Mouse (Mus musculus) hindbrain, postnatal 0 days (tissue): ENCODE results near the gene Pak6. TPM values are rescaled to one million over a fixed set of nuclear protein-coding genes. Genes with fewer than 3 reads are reported as not detected.

Experiments
- ATAC-seq: fragments of 200-750 bp; cut with Nextera tagmentation; 2 replicates; pipeline ENCODE4 v1.8.0; 2017; ENCODE audit warnings: mild to moderate bottlenecking, moderate TSS enrichment, moderate library complexity
- DNase-seq: peaks from one replicate; pipeline ENCODE4 v3.0.0-alpha.2; 2015; ENCODE audit warnings: low spot score
- H3K27ac ChIP-seq: fragments of 300-500 bp; sonication (generic); 2 replicates; pipeline ENCODE4 v1.5.1; 2014; ENCODE audit warnings: mild to moderate bottlenecking
- H3K27me3 ChIP-seq: fragments of 300-500 bp; sonication (generic); 2 replicates; pipeline ENCODE4 v1.6.1; 2014; ENCODE audit warnings: low read length, mixed read lengths; ENCODE audit not compliant: insufficient read depth
- H3K36me3 ChIP-seq: fragments of 300-500 bp; sonication (generic); 2 replicates; pipeline ENCODE4 v1.6.1; 2014; ENCODE audit warnings: low read length, mixed read lengths; ENCODE audit not compliant: insufficient read depth
- H3K4me1 ChIP-seq: fragments of 300-500 bp; sonication (generic); 2 replicates; pipeline ENCODE4 v1.6.1; 2014; ENCODE audit warnings: antibody characterized with exemption, low read length, mixed read lengths; ENCODE audit not compliant: insufficient read depth
- H3K4me2 ChIP-seq: fragments of 300-500 bp; sonication (generic); 2 replicates; pipeline ENCODE4 v1.6.1; 2014; ENCODE audit warnings: low read depth, mild to moderate bottlenecking, low read length, moderate library complexity, mixed read lengths
- H3K4me3 ChIP-seq: fragments of 300-500 bp; sonication (generic); 2 replicates; pipeline ENCODE4 v1.5.1; 2014; ENCODE audit warnings: low read length
- H3K9ac ChIP-seq: fragments of 300-500 bp; sonication (generic); replicated peaks from 2 replicates; pipeline ENCODE4 v1.6.1; 2014; ENCODE audit warnings: mild to moderate bottlenecking, low read length, moderate library complexity, mixed read lengths
- H3K9me3 ChIP-seq: fragments of 300-500 bp; sonication (generic); 2 replicates; pipeline ENCODE4 v1.6.1; 2016; ENCODE audit warnings: low read length, mixed read lengths
- CTCF ChIP-seq: IDR thresholded peaks from 2 replicates; pipeline ENCODE4 v1.5.1; 2016; ENCODE audit warnings: antibody characterized with exemption, control low read depth, low read depth
- WGBS: fragments of 180-500 bp; shearing (Covaris S2); extraction: QIAGEN DNeasy Blood & Tissue Kit; methylation state at CpG from one replicate; pipeline ENCODE4 v1.1.7; 2014; 5-methylcytosine and 5-hydroxymethylcytosine counted together
- polyA plus RNA-seq: library from polyadenylated mRNA; unstranded; fragments of >200 nt; fragmentation: Nextera tagmentation; extraction: Ambion mirVana; gene quantifications from 2 replicates; pipeline ENCODE4 v1.2.1, GENCODE M21; 2015
- total RNA-seq: library from RNA; depleted of rRNA; stranded (reverse); fragments of >200 nt; gene quantifications from 2 replicates; pipeline ENCODE4 v1.2.3, GENCODE M21; 2014

Pak6 gene
- total and polyA plus RNA-seq, 2 experiments from 2014 or later: 40.8 to 74.6 TPM

DNA sequence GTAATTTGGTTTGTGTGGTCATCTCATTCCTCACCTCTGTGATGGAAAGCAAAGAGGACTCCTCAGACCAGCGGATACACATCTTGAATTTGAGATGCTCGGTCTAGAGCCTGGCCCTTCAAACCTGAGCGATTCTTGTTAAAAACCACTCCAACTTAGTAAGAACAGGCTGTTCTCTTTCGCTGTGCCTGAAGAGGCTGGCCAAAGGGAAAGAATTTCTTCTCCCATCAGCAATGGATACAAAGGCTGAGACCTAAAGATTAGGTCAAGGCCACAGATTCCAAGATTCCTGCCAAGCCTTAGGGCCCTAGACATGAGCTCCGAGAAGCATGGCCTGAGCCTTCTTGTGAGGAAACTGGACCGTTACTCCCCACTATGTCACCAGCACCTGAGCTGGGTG lies 17.8 kb downstream of the Pak6 start:
- no peaks in the 10 kb centered on the region; the same call in 1 of the 2 replicates for H3K36me3 ChIP-seq
- 92% methylated on average over 6 of the region's 6 CpGs for WGBS
- no peak overlapping the region for H3K9ac ChIP-seq
- no peak for DNase-seq
- TF ChIP-seq CTCF: no peak
- H3K4me2 ChIP-seq: no peak overlapping the region
- no peaks in the 10 kb centered on the region for H3K9me3 ChIP-seq
- H3K27me3 ChIP-seq: no peaks in the 10 kb centered on the region; the same call in 1 of the 2 replicates
- no peak overlapping the region for H3K4me3 ChIP-seq
- no peak for ATAC-seq
- H3K4me1 ChIP-seq: 0 out of 2 replicates have a peak, but pooled peaks cover 6% of the 10 kb centered on the region
- no peak overlapping the region for H3K27ac ChIP-seq

GRCm38 (mm10) chr2:118682544-118683260 lies 19.6 kb downstream of the Pak6 start:
- no peaks in the 10 kb centered on the region for H3K9me3 ChIP-seq
- H3K36me3 ChIP-seq: no peaks in the 10 kb centered on the region; the same call in 1 of the 2 replicates
- no peaks in the 10 kb centered on the region; the same call in 1 of the 2 replicates for H3K27me3 ChIP-seq
- H3K27ac ChIP-seq: no peak overlapping the region
- peak; percentile 33 for DNase-seq
- H3K4me3 ChIP-seq: no peak overlapping the region
- 37% methylated on average over 8 of the region's 8 CpGs for WGBS
- H3K4me1 ChIP-seq: no peaks in the 10 kb centered on the region
- no peak overlapping the region for H3K9ac ChIP-seq
- H3K4me2 ChIP-seq: no peak overlapping the region
- ATAC-seq: peak; percentile 32; the same call in 1 of the 2 replicates
- no peak for TF ChIP-seq CTCF

DNA sequence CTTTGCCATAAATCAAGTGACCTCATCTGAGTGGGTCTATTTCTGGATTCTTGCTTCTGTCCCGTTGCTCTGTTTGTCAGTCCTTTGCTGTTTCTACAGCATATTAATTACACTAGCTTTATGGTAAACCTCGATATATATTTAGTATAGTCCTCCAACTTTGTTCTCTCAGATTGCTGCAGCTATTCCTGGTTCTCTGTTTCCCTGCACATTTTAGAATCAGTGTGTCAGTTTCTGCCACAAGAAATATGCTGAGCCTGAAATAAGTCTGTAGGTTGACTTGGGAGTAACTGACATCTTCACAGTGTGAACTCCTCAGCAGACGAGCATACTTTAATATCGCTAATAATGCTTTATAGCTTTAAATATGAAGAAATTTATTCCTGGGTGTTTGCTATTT lies 22.0 kb downstream of the Pak6 start:
- no peak for ATAC-seq
- no peak overlapping the region for H3K4me3 ChIP-seq

DNA sequence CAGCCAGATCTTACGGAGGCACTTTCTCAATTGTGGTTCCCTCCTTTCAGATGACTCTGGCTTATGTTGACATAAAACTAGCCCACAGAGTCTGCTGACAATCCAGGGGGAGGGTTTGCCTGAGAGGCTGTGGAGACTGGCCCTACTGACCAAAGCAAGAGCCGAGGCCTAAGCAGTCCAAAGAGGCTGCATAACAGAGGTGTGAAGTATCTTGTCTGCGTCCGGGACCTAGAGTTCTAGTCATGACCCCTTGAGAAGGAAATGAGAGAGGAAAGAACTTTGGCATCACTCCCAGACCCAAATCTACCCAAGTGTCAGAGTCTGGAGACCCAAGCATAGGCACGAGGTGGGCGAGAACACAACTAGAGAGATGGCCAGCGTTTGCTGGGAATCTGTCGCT lies 23.6 kb downstream of the Pak6 start:
- TF ChIP-seq CTCF: no peak
- no peaks in the 10 kb centered on the region for H3K4me1 ChIP-seq
- no peak overlapping the region for H3K4me3 ChIP-seq
- H3K36me3 ChIP-seq: no peaks in the 10 kb centered on the region
- 78% methylated on average over 8 of the region's 8 CpGs for WGBS
- no peaks in the 10 kb centered on the region for H3K27me3 ChIP-seq
- H3K4me2 ChIP-seq: no peak overlapping the region
- ATAC-seq (no peak), DNase-seq (no peak)
- H3K9me3 ChIP-seq: no peaks in the 10 kb centered on the region
- no peak overlapping the region for H3K27ac ChIP-seq
- H3K9ac ChIP-seq: no peak overlapping the region

More for the DNA sequence above, 22.0 kb downstream of the Pak6 start:
- 84% methylated on average over 4 of the region's 4 CpGs for WGBS
- Histone ChIP-seq H3K27ac (no peak overlapping the region), H3K9ac (no peak overlapping the region), H3K36me3 (no peaks in the 10 kb centered on the region), H3K27me3 (no peaks in the 10 kb centered on the region), H3K4me1 (no peaks in the 10 kb centered on the region), H3K9me3 (no peaks in the 10 kb centered on the region), H3K4me2 (no peak overlapping the region)
- TF ChIP-seq CTCF: no peak
- no peak for DNase-seq

DNA sequence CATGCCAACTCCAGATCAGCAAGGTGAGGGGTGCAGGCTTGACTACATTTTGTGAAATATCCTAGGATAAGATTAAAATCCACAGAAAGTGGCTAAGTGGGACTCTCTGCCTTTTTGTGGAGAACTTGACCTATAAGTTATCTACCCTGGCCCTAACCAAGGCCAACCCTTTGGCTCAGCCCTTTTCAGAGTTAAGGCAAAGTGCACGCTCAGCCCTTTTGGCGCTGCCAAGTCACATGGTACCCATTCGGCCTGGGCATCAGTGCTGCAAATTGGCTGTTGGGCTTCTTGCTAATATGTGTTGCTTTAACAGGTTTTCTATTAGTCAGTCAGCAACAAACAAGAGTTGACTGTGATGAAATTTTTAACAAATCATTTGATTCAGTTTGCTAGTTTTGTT lies 24.7 kb downstream of the Pak6 start:
- ATAC-seq (no peak), DNase-seq (no peak)
- H3K4me1 ChIP-seq: no peaks in the 10 kb centered on the region
- H3K36me3 ChIP-seq: no peaks in the 10 kb centered on the region
- no peak overlapping the region for H3K4me2 ChIP-seq
- WGBS: 87% methylated on average over 3 of the region's 3 CpGs
- no peak overlapping the region for H3K27ac ChIP-seq
- no peak overlapping the region for H3K9ac ChIP-seq
- TF ChIP-seq CTCF: no peak
- no peaks in the 10 kb centered on the region for H3K9me3 ChIP-seq
- no peak overlapping the region for H3K4me3 ChIP-seq
- no peaks in the 10 kb centered on the region for H3K27me3 ChIP-seq

DNA sequence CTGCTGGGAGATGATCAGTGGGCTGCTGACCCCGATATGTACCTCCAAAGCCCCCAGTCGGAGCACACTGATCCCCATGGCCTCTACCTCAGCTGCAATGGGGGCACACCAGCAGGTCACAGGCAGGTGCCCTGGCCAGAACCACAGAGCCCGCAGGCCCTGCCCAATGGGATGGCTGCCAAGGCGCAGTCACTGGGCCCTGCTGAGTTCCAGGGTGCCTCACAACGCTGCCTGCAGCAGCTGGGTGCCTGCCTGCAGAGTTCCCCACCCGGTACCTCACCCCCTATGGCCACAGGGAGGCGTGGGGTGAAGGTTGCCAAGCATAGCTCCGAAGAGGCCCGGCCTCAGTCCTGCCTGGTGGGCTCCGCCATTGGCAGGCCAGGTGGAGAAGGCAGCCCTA lies 26.8 kb downstream of the Pak6 start:
- Histone ChIP-seq H3K27ac (no peak overlapping the region), H3K36me3 (no peaks in the 10 kb centered on the region), H3K9ac (no peak overlapping the region), H3K9me3 (no peaks in the 10 kb centered on the region), H3K4me2 (no peak overlapping the region), H3K4me1 (no peaks in the 10 kb centered on the region), H3K27me3 (no peaks in the 10 kb centered on the region), H3K4me3 (no peak overlapping the region)
- no peak for TF ChIP-seq CTCF
- DNase-seq: no peak
- no peak for ATAC-seq
- 72% methylated on average over 10 of the region's 10 CpGs for WGBS

- no peak overlapping the region for H3K4me2 ChIP-seq
- TF ChIP-seq CTCF: no peak
- H3K9me3 ChIP-seq: no peaks in the 10 kb centered on the region
- H3K36me3 ChIP-seq: no peaks in the 10 kb centered on the region
- no peak overlapping the region for H3K9ac ChIP-seq
- H3K27ac ChIP-seq: no peak overlapping the region
- peaks cover 3% of the 10 kb centered on the region; the same call in 1 of the 2 replicates for H3K4me1 ChIP-seq
- 64% methylated on average over 19 of the region's 19 CpGs for WGBS
- no peaks in the 10 kb centered on the region for H3K27me3 ChIP-seq
- DNase-seq (peak; percentile 40), ATAC-seq (peak; percentile 18; the same call in 1 of the 2 replicates)
- H3K4me3 ChIP-seq: no peak overlapping the region
Measured at GRCm38 (mm10) chr2:118693370-118693966, 30.4 kb downstream of the Pak6 start.
